Mouse (Mus musculus) hindbrain, embryonic 12.5 days (tissue): Measurements from ENCODE around the gene Zfp677. TPM values are rescaled to one million over a fixed set of nuclear protein-coding genes. Genes with fewer than 3 reads are reported as not detected.
A peak's percentile ranks its signal among the peaks of the same experiment; 100 is the strongest.
"Not testable (repeated sequence)": the region's sequence is repeated elsewhere in the genome, so short reads cannot be mapped to it uniquely, and the experiment has no call there.

ENCODE experiments used
- ATAC-seq: fragments of 200-750 bp; cut with Nextera tagmentation; 2 replicates; pipeline ENCODE4 v1.8.0; 2017; ENCODE audit warnings: moderate TSS enrichment; ENCODE audit not compliant: low FRiP score
- H3K27ac ChIP-seq: fragments of 300-500 bp; sonication (generic); 2 replicates; pipeline ENCODE4 v1.5.1; 2016; ENCODE audit warnings: mild to moderate bottlenecking
- H3K27me3 ChIP-seq: fragments of 300-500 bp; sonication (generic); 2 replicates; pipeline ENCODE4 v1.6.1; 2016; ENCODE audit warnings: mild to moderate bottlenecking
- H3K36me3 ChIP-seq: fragments of 300-500 bp; sonication (generic); 2 replicates; pipeline ENCODE4 v1.6.1; 2016; ENCODE audit warnings: mild to moderate bottlenecking
- H3K4me1 ChIP-seq: fragments of 300-500 bp; sonication (generic); 2 replicates; pipeline ENCODE4 v1.6.1; 2016
- H3K4me2 ChIP-seq: fragments of 300-500 bp; sonication (generic); replicated peaks from 2 replicates; pipeline ENCODE4 v1.6.1; 2016; ENCODE audit warnings: mild to moderate bottlenecking
- H3K4me3 ChIP-seq: fragments of 300-500 bp; sonication (generic); 2 replicates; pipeline ENCODE4 v1.5.1; 2016; ENCODE audit warnings: mild to moderate bottlenecking
- H3K9ac ChIP-seq: fragments of 300-500 bp; sonication (generic); 2 replicates; pipeline ENCODE4 v1.6.1; 2016; ENCODE audit warnings: mild to moderate bottlenecking, moderate library complexity
- H3K9me3 ChIP-seq: fragments of 300-500 bp; sonication (generic); replicated peaks from 2 replicates; pipeline ENCODE4 v1.6.1; 2016; ENCODE audit warnings: mild to moderate bottlenecking
- WGBS: fragments of 180-500 bp; shearing (Covaris S2); methylation state at CpG from one replicate; pipeline ENCODE4 v1.1.7; 2016; 5-methylcytosine and 5-hydroxymethylcytosine counted together
- polyA plus RNA-seq: library from polyadenylated mRNA; unstranded; fragments of >200 nt; fragmentation: Nextera tagmentation; extraction: Ambion mirVana; gene quantifications from 2 replicates; pipeline ENCODE4 v1.2.1, GENCODE M21; 2016

Zfp677 gene
- polyA plus RNA-seq, result 3.3 and 3.7 TPM in 2 replicates

DNA sequence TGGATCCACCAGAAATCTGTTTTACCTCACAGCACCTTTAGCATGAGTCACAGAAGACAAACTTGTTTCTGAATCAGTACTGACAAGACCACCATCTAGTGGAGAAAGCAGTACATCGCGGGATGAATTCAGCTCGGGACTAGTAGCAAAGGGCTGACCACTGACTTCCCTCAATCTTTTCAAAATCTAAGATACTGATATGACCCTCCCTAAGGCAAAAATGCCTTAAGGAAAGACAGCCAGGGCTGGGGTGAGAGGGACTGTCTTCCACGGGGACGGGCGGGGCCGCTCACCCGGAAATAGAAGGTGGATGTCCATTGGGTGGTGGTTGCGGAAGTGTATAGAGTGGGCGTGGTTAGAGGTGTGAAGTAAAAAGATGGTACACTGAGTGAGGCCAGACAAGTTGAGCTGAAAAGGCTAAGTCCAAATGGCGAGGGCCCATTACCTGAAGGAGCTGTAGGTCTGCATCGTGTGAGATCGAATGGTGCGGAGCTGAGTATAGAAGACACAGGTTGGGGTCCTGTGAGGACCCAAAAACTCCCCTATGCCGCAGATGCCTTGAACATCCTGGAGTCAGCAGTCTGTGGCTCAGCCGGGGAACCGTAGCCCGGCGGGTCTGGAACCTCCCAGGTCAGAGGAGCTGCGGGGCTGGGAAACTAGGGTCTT, at the start of gene Zfp677:
TSS of gene Zfp677 (plus strand) at position 358 of the 666 bp plus-strand sequence.
- Histone ChIP-seq H3K27me3 (no peaks in the 10 kb centered on the region), H3K4me3 (peak within 1 kb of the TSS; percentile 48), H3K27ac (no peak within 1 kb of the TSS), H3K9me3 (no peaks in the 10 kb centered on the region), H3K4me2 (peak within 1 kb of the TSS; percentile 84), H3K4me1 (no peaks in the 10 kb centered on the region), H3K36me3 (no peaks in the 10 kb centered on the region), H3K9ac (peak within 1 kb of the TSS; percentile 61)
- WGBS, result 7% methylated on average over 20 of the region's 20 CpGs
- ATAC-seq, result peak; percentile 99

DNA sequence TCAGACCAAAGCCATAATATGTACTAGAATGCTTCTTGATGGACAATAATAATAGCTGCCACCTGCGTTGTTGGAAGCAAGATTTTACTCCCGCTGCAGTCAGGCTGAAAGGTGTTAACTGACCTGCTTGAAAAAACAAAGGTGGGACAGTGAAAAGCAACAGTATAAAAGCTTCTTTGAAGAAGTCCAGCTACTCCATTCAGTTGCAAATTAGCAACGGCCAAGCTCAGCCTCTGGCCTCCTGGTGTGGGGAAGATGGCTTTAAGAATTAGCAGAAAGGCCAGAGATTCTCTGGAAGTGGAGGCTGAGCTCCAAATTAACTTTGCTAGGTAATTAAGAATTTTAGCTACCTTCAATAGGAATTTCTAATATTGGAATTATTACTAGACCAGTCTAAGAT, 15.5 kb upstream of the Zfp677 start:
- not testable (repeated sequence) for H3K4me3 ChIP-seq, H3K9me3 ChIP-seq, H3K9ac ChIP-seq, H3K27ac ChIP-seq, ATAC-seq, H3K4me2 ChIP-seq, H3K4me1 ChIP-seq, H3K27me3 ChIP-seq, H3K36me3 ChIP-seq
- 21% methylated on average over 3 of the region's 3 CpGs for WGBS

DNA sequence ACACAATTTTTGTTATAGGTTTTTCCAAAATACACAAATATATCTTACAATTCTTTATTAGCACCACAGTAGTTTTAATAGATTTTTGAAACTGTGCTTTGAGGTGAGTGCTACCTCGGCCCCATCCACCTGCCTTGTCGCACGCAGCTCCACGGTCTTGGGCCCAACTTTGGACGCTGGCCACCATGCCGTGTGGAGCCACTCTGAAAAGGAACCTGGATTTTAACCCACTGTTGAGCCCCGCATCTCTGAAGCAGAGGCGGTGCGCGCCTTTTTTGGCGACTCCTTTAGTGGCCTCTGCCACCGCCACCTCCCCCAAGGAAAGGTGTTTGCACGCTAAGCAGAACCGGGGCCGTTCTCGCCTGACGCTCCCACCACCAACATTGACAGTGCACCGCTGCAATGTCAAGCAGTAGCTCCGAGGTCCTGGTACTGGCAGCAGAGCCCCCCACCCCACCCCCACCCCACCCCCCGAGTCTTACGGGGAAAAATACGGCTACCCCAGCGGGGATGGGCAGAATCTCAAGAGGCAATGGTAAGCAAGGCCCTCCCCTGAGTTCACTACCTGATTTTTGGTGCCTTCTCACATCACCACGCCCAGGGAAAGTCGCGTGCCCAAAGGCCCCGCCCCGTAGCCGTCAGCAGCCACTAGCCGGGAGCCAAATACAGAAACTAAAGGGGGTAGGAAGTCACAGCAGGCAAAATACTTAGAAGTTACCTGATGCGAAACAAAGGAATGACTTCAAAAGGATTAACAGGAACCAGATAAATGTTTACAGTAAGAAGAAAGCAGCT, 13.4 kb upstream of the Zfp677 start:
- WGBS, result 9% methylated on average over 31 of the region's 31 CpGs
- H3K27ac ChIP-seq, result no peak overlapping the region
- H3K4me3 ChIP-seq, result peak overlapping the region; percentile 34
- H3K4me1 ChIP-seq, result peaks cover 5% of the 10 kb centered on the region; the same call in 1 of the 2 replicates
- peak; percentile 26; the same call in 1 of the 2 replicates for ATAC-seq
- no peaks in the 10 kb centered on the region for H3K27me3 ChIP-seq
- H3K9ac ChIP-seq, result peak overlapping the region; percentile 47
- H3K36me3 ChIP-seq, result no peaks in the 10 kb centered on the region
- no peaks in the 10 kb centered on the region; the same call in 1 of the 2 replicates for H3K9me3 ChIP-seq
- H3K4me2 ChIP-seq, result peak overlapping the region; percentile 67

DNA sequence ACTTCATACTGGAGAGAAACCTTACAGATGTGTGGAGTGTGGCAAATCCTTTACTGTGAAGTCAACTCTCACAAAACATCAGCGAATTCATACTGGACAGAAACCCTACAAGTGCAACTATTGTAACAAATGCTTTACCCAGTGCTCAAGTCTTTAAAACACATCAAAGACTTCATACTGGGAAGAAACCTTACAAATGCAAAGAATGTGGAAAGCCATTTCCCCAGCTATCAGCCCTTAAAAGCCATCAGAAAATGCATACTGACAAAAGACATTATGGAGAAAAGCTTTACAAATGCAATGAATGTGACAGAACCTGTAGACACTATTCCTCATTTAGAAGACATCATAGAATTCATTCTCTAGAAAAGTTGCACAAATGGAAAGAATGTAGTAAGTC, 8.2 kb upstream of the Zfp677 start:
- H3K36me3 ChIP-seq, result no peaks in the 10 kb centered on the region

DNA sequence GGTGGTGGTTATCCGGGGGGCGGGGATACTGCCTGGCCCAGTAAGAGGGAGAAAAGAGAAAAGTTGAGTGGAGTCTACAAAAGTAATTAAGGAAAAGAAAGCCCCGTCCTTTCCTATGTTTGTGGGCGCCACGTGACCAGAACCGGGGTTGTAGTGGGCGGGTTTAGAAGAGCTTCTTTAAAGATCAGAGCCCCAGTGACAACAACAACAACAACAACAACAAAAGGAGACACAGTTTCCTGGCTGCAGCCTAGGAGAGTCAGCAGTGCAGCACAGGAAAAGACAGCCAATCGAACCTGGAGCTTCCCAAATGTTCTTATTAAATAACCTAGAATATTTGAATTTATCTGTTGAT, 486 bp downstream of the Zfp677 start:
- Histone ChIP-seq H3K9me3 (no peaks in the 10 kb centered on the region), H3K9ac (peak overlapping the region; percentile 61), H3K4me1 (no peaks in the 10 kb centered on the region), H3K36me3 (no peaks in the 10 kb centered on the region), H3K27me3 (no peaks in the 10 kb centered on the region), H3K4me2 (peak overlapping the region; percentile 84), H3K27ac (no peak overlapping the region), H3K4me3 (peak overlapping the region; percentile 48)
- WGBS, result 14% methylated on average over 8 of the region's 8 CpGs
- peak; percentile 57 for ATAC-seq

More for the DNA sequence above, 8.2 kb upstream of the Zfp677 start:
- H3K9ac ChIP-seq, result no peak overlapping the region
- no peak overlapping the region for H3K27ac ChIP-seq
- H3K4me3 ChIP-seq, result no peak overlapping the region
- no peaks in the 10 kb centered on the region for H3K27me3 ChIP-seq
- WGBS, result 46% methylated on average over 1 of the region's 1 CpGs
- H3K4me1 ChIP-seq, result peaks cover under 1% of the 10 kb centered on the region; the same call in 1 of the 2 replicates
- H3K9me3 ChIP-seq, result no peaks in the 10 kb centered on the region; the same call in 1 of the 2 replicates
- H3K4me2 ChIP-seq, result no peak overlapping the region
- ATAC-seq, result no peak

DNA sequence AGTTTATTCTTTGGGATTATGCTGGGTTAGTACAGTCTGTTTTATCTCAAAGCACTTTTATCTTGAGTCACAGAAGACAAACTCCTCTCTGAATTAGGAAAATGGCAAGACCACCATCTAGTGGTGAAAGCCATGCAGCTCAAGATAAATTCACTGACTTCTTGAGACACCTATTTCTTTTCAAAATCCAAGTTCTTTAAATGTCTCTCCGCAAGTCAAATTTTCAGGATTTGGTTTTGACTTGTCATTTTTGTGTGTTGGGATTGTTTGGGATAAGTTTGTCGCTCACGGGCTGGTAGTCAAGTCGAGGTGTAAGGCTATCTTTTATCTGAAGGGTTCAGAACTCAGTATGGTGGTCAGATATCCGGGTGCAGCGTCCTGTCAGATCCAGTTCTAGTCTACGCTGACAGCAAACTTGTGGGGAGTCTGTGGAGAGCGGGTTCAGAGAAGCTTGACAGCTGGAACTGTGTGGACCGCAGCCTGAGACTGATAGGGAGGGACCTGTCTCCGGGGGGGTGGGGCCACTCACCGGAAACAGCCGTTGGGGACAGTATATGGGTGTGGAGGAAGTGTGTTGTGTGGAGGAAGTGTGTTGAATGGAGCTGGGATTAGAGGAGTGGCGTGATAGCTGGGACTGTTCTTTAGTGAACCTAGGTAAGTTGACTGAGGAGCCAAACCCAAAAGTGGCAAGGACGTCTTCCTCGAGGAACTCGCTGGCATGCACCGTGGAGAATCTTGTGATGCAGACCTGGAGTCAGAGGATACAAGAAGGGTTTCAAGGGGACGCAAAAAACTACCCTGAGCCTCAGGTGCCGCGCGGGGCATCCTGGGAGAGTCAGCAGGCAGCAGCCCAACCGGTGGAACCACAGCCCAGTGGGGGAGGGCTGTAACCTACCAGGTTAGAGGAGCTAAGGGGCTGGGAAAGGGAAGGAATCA, 39.4 kb downstream of the Zfp677 start, which contains the start of gene Zfp54:
TSS of gene Zfp54 (plus strand) at position 564 of the 936 bp plus-strand sequence.
- Histone ChIP-seq H3K9me3 (no peaks in the 10 kb centered on the region), H3K36me3 (no peaks in the 10 kb centered on the region), H3K4me1 (no peaks in the 10 kb centered on the region), H3K4me2 (peak within 1 kb of the TSS; percentile 84), H3K4me3 (peak within 1 kb of the TSS; percentile 42), H3K27ac (peak within 1 kb of the TSS; percentile 31; the same call in 1 of the 2 replicates), H3K27me3 (no peaks in the 10 kb centered on the region), H3K9ac (peak within 1 kb of the TSS; percentile 53)
- WGBS, result under 1% methylated on average over 22 of the region's 22 CpGs
- peak; percentile 98 for ATAC-seq

DNA sequence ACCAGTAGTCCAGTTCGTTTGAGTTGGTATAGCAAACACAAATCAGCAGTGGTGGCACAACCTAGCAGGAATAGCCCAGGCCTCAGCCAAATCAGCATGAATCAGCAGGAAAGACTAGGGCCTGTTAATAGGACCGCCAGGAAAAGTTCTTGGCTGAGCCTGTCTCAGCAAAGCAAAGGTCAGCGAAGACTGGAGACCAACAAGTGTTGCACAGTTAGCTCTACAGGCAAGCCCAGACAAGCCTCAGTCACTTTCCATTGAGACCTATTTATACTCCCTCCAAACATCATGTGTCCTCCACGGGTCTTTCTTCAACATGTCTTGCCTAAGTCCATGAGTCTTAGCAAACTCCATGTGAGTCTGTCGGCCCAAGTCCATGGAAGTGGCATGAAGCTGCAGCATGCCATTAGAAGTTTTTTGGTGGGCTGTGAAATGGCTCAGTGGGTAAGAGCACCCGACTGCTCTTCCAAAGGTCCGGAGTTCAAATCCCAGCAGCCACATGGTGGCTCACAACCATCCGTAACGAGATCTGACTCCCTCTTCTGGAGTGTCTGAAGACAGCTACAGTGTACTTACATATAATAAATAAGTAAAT, 55.4 kb downstream of the Zfp677 start:
- not testable (repeated sequence) for H3K36me3 ChIP-seq, H3K27me3 ChIP-seq, H3K4me3 ChIP-seq, H3K27ac ChIP-seq, H3K9ac ChIP-seq, H3K4me2 ChIP-seq, ATAC-seq, H3K9me3 ChIP-seq, H3K4me1 ChIP-seq
- WGBS, result 81% methylated on average over 9 of the region's 9 CpGs

Other genes with a start within 250 kb of the Zfp677 start
- not detected in 2 replicates for gene Vmn1r234, start 157.7 kb upstream of the Zfp677 start, polyA plus RNA-seq
- gene Vmn1r235, start 127.3 kb upstream of the Zfp677 start, polyA plus RNA-seq, result not detected in 2 replicates
- not detected in 2 replicates for gene Vmn1r236, start 100.8 kb upstream of the Zfp677 start, polyA plus RNA-seq
- not detected in 2 replicates for gene Vmn1r237, start 71.9 kb upstream of the Zfp677 start, polyA plus RNA-seq
- gene Zfp54, start 39.5 kb downstream of the Zfp677 start, polyA plus RNA-seq, result 3.3 and 3.8 TPM in 2 replicates
- gene Zfp51, start 66.6 kb downstream of the Zfp677 start, polyA plus RNA-seq, result 14.0 and 14.4 TPM in 2 replicates
- gene Zfp53, start 105.2 kb downstream of the Zfp677 start, polyA plus RNA-seq, result 8.5 and 11.3 TPM in 2 replicates
- 2.7 and 3.3 TPM in 2 replicates for gene Zfp52, start 151.8 kb downstream of the Zfp677 start, polyA plus RNA-seq
- gene Zfp948, start 183.3 kb downstream of the Zfp677 start, polyA plus RNA-seq, result 15.7 and 17.1 TPM in 2 replicates